15 mouse cellular contexts compared by ENCODE assay signal in genomic region chr9:35053669-35054068, GRCm38 (mm10).
A peak's percentile ranks its signal among the peaks of the same experiment; 100 is the strongest.
DNase-seq lines count a peak whose midpoint lies in the region; ATAC-seq lines count a peak whose summit lies in the region.
"Had no signal": no experiment of that assay in that cellular context is flagged by ENCODE, and none has a peak within 500 bp of the region (broad histone marks: within the 10 kb centered on the region; RNA-seq: fewer than 3 reads in every experiment).

No protein-coding gene starts in this region.

- 0 out of 2 replicates have a peak, but pooled peaks cover 5% of the 10 kb centered on the region for H3K36me3 ChIP-seq in midbrain, embryonic 16.5 days (ENCODE audit: control insufficient read depth, insufficient read depth, low read length)

- ATAC-seq in cerebellum, adult (ENCODE audit: insufficient number of reproducible peaks, low FRiP score, low TSS enrichment) = no peak
- ATAC-seq in midbrain, embryonic 16.5 days = peak; percentile 77

- H3K27ac ChIP-seq in midbrain, embryonic 16.5 days (ENCODE audit: low read length) = no peak overlapping the region
- H3K27ac ChIP-seq: stomach, postnatal 0 days had no signal

- no peak overlapping the region for H3K4me2 ChIP-seq in midbrain, embryonic 16.5 days (ENCODE audit: low read length)
- H3K4me2 ChIP-seq: liver, embryonic 11.5 days had no signal

- intact Hi-C loops in heart, postnatal 10 days (cut with DNase I) = no loop called here

- no peaks in the 10 kb centered on the region for H3K4me1 ChIP-seq in midbrain, embryonic 16.5 days (ENCODE audit: control insufficient read depth, insufficient read depth, low read length)

- H3K9ac ChIP-seq in midbrain, embryonic 16.5 days (ENCODE audit: low read depth, low read length) = no peak overlapping the region

- no peaks in the 10 kb centered on the region for H3K27me3 ChIP-seq in midbrain, embryonic 16.5 days (ENCODE audit: control insufficient read depth, insufficient read depth, low read depth, low read length)
- H3K27me3 ChIP-seq: megakaryocyte, embryonic 14.5 days had no signal

- no peak overlapping the region for H3K4me3 ChIP-seq in midbrain, embryonic 16.5 days (ENCODE audit: low read depth, low read length)
- H3K4me3 ChIP-seq: megakaryocyte, embryonic 14.5 days had no signal

- H3K9me3 ChIP-seq in midbrain, embryonic 16.5 days (replicated peaks; ENCODE audit: control insufficient read depth, low read length, poor library complexity, severe bottlenecking) = no peaks in the 10 kb centered on the region
- H3K9me3 ChIP-seq: megakaryocyte, embryonic 14.5 days had no signal

- peak; percentile 0 for DNase-seq in cerebellum, adult 8-10 months
- peak; percentile 1 for DNase-seq in kidney, adult 11 months
- DNase-seq in kidney, postnatal 25 days = no peak
- DNase-seq in right cerebral cortex, postnatal 25 days = peak; percentile 10
- DNase-seq in right cerebral cortex, adult 18-20 months = no peak
- DNase-seq in heart, postnatal 10 days = no peak
- DNase-seq: B cell, adult 2 months; gastrocnemius, postnatal 10 days; heart, postnatal 4 days; kidney, adult 8-10 months had no signal

- 49% methylated on average over 3 of the region's 3 CpGs for WGBS in midbrain, embryonic 16.5 days

Comparison
In these comparisons a context has a peak if more than half of its experiments do, and no peak if none do; other contexts are left out.
1. DNase-seq: peak in cerebellum, adult 8-10 months (single experiment), kidney, adult 11 months (single experiment) and right cerebral cortex, postnatal 25 days (single experiment); none in kidney, postnatal 25 days (0 of 2), right cerebral cortex, adult 18-20 months (single experiment) and heart, postnatal 10 days (0 of 2).